Mouse (Mus musculus): ENCODE results near the gene Arfip1.

Arfip1 gene

GRCm38 (mm10) chr3:84460499-84460898 lies 121.9 kb downstream of the Arfip1 start:
- no peak for DNase-seq (ENCODE audit: low spot score in 2 of 2)

- no peak for DNase-seq (ENCODE audit: low spot score in 2 of 2)
Observed at GRCm38 (mm10) chr3:84455733-84456417, 126.5 kb downstream of the Arfip1 start.

GRCm38 (mm10) chr3:84450651-84451050 lies 131.8 kb downstream of the Arfip1 start:
- no peak for DNase-seq (ENCODE audit: low spot score in 2 of 2)

- no peak for DNase-seq (ENCODE audit: low spot score in 2 of 2)
Observed at GRCm38 (mm10) chr3:84449015-84449414, 133.4 kb downstream of the Arfip1 start.

- no peak for DNase-seq (ENCODE audit: low spot score in 2 of 2)
Observed at GRCm38 (mm10) chr3:84447803-84448202, 134.6 kb downstream of the Arfip1 start.

Data from frontal cortex, postnatal 36 days (tissue).